Mouse (Mus musculus): ENCODE results near the gene Trub1.

DNA sequence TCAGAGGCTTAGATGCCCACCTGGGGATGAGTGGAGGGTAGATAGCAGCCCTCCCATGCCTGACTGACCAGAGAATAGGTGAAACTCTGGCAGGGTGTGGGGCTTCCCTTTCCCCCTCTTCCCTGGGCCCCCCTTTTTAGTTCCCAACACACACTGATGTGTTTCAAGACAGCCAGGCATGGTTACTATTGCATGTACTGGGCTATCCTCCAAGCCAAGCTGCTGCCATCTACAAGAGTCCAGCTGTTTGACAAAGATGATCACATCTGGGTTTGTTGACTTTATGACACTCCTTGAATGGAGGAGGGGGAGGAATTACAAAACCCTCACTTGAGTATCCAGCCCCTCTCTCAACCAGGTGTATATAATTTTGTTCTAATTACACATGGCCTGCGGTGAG lies 44.8 kb upstream of the Trub1 start:
- no peak for TF ChIP-seq POLR2A (IDR thresholded peaks at IDR 0.05; ENCODE audit: control insufficient read depth, low read depth, low read length)
- TF ChIP-seq CTCF (IDR thresholded peaks at IDR 0.05; ENCODE audit: control insufficient read depth, insufficient read depth, insufficient replicate concordance, low read depth, low read length), result no peak

Data from testis, adult 2 months (tissue).